Mouse (Mus musculus): ENCODE measurements around the gene Gm10647. TPM values are rescaled to one million over a fixed set of nuclear protein-coding genes. Genes with fewer than 3 reads are reported as not detected.

The Gm10647 gene
- polyA plus RNA-seq, 2 experiments from 2014 or later = 0.17 TPM; not detected in 1

Other genes with a start within 250 kb of the Gm10647 start
- 100 to 1,000 TPM; 121 to 156 TPM for gene Usp3, start 203.9 kb upstream of the Gm10647 start, polyA plus RNA-seq (2017; shearing (Covaris generic))
- 10 to 100 TPM in 1 of 2 experiments, 1 to 10 TPM in 1; 7.5 to 11.4 TPM for gene Car12, start 83.4 kb upstream of the Gm10647 start, polyA plus RNA-seq (2017; shearing (Covaris generic))
- gene Aph1b, start 1.5 kb upstream of the Gm10647 start, polyA plus RNA-seq (2017; shearing (Covaris generic)) = 1 to 10 TPM in 1 of 2 experiments, under 1 TPM in 1; 0.79 to 1.1 TPM
- under 1 TPM; 0.38 to 0.44 TPM for gene Aph1c, start 37.7 kb downstream of the Gm10647 start, polyA plus RNA-seq (2017; shearing (Covaris generic))
- gene Rab8b, start 122.6 kb downstream of the Gm10647 start, polyA plus RNA-seq (2017; shearing (Covaris generic)) = 100 to 1,000 TPM; 138 to 179 TPM
- gene Rps27l, start 149.0 kb downstream of the Gm10647 start, polyA plus RNA-seq (2017; shearing (Covaris generic)) = 100 to 1,000 TPM; 155 to 182 TPM
- 1 to 10 TPM; 3.0 to 5.8 TPM for gene Lactb, start 178.4 kb downstream of the Gm10647 start, polyA plus RNA-seq (2017; shearing (Covaris generic))

All from CD4-positive, CD25-positive, alpha-beta regulatory T cell, adult 4 months (primary cell).